Mouse (Mus musculus): Measurements from ENCODE around the gene Gm5346.
"Not testable (repeated sequence)": the region's sequence is repeated elsewhere in the genome, so short reads cannot be mapped to it uniquely, and the experiment has no call there.

The Gm5346 gene

GRCm38 (mm10) chr8:43627176-43627575 is at the start of gene Gm5346:
Gm5346 (minus strand) TSS chr8:43627276.
- in situ Hi-C loops (cut with MboI; ENCODE audit: low pct_unique_long_range_greater_than_20kb in 1 of 2, low sequenced_read_pairs in 2 of 2, unreplicated experiment in 1 of 2), result no loop called here

- in situ Hi-C loops (cut with MboI; ENCODE audit: low pct_unique_long_range_greater_than_20kb in 1 of 2, low sequenced_read_pairs in 2 of 2, unreplicated experiment in 1 of 2), result no loop called here
These were observed 11.0 kb downstream of the Gm5346 start for GRCm38 (mm10) chr8:43616046-43616445.

GRCm38 (mm10) chr8:43603657-43604056 is 23.4 kb downstream of the Gm5346 start:
- in situ Hi-C loops (cut with MboI; ENCODE audit: low pct_unique_long_range_greater_than_20kb in 1 of 2, low sequenced_read_pairs in 2 of 2, unreplicated experiment in 1 of 2), result not testable (repeated sequence)

GRCm38 (mm10) chr8:43603166-43603565 is 23.9 kb downstream of the Gm5346 start:
- in situ Hi-C loops (cut with MboI; ENCODE audit: low pct_unique_long_range_greater_than_20kb in 1 of 2, low sequenced_read_pairs in 2 of 2, unreplicated experiment in 1 of 2), result not testable (repeated sequence)

- in situ Hi-C loops (cut with MboI; ENCODE audit: low pct_unique_long_range_greater_than_20kb in 1 of 2, low sequenced_read_pairs in 2 of 2, unreplicated experiment in 1 of 2), result not testable (repeated sequence)
These were observed 50.5 kb downstream of the Gm5346 start, which contains the start of gene Adam26a for GRCm38 (mm10) chr8:43576607-43577006. Adam26a (minus strand) TSS chr8:43576707.
